Mouse (Mus musculus) CH12.LX (cell line): ENCODE measurements around the gene Slc35f3.

Source experiments
- BHLHE40 ChIP-seq: IDR thresholded peaks from 2 replicates; pipeline ENCODE4 v1.6.1; 2011; ENCODE audit warnings: mild to moderate bottlenecking, low read depth, low read length, improper control_type of control experiment
- CTCF ChIP-seq, 2 experiments: IDR thresholded peaks in 1 of 2; conservative IDR thresholded peaks in 1 of 2; 2 replicates each; pipeline ENCODE4 v1.5.1; 2011 to 2012; ENCODE audit warnings: low read depth in 2 of 2, low read length in 2 of 2, improper control_type of control experiment in 1 of 2, inconsistent platforms in 1 of 2, mild to moderate bottlenecking in 1 of 2, moderate library complexity in 1 of 2
- E2F4 ChIP-seq: IDR thresholded peaks from 2 replicates; pipeline ENCODE4 v1.6.1; 2011; ENCODE audit warnings: low read depth, low read length, improper control_type of control experiment; ENCODE audit not compliant: insufficient replicate concordance
- ELF1 ChIP-seq: IDR thresholded peaks from 2 replicates; pipeline ENCODE4 v1.6.1; 2014; ENCODE audit warnings: low read depth, mild to moderate bottlenecking, inconsistent platforms, low read length, improper control_type of control experiment
- MAFK ChIP-seq: IDR thresholded peaks from 2 replicates; pipeline ENCODE4 v1.6.1; 2011; ENCODE audit warnings: low read length, improper control_type of control experiment; ENCODE audit not compliant: insufficient replicate concordance
- POLR2A ChIP-seq: IDR thresholded peaks from 2 replicates; pipeline ENCODE4 v1.6.1; 2011; ENCODE audit warnings: low read depth, mild to moderate bottlenecking, improper control_type of control experiment, low read length
- RCOR1 ChIP-seq: conservative IDR thresholded peaks from 2 replicates; pipeline ENCODE4 v1.6.1; 2012; ENCODE audit warnings: low read depth, mild to moderate bottlenecking, inconsistent platforms, low read length, improper control_type of control experiment
- TCF12 ChIP-seq: IDR thresholded peaks from 2 replicates; pipeline ENCODE4 v1.6.1; 2014; ENCODE audit warnings: low read depth, mild to moderate bottlenecking, inconsistent platforms, low read length, improper control_type of control experiment
- ZC3H11A ChIP-seq: IDR thresholded peaks from 2 replicates; pipeline ENCODE4 v1.6.1; 2012; ENCODE audit warnings: low read depth, mild to moderate bottlenecking, inconsistent platforms, low read length, improper control_type of control experiment

- TF ChIP-seq ELF1 (no peak), CTCF (conservative IDR thresholded peaks at IDR 0.05 in 1 of 2, IDR thresholded peaks at IDR 0.05 in 1 of 2; ENCODE audit: low read depth in 2 of 2, low read length in 2 of 2) (no peak), RCOR1 (no peak), TCF12 (no peak), MAFK (no peak), E2F4 (no peak), POLR2A (no peak), BHLHE40 (no peak), ZC3H11A (no peak)
Measured at GRCm38 (mm10) chr8:126257392-126257681, 41.0 kb upstream of the Slc35f3 start.
